Mouse (Mus musculus): ENCODE results near the gene Cmss1. TPM values are rescaled to one million over a fixed set of nuclear protein-coding genes. Genes with fewer than 3 reads are reported as not detected.

Gene Cmss1
- polyA plus RNA-seq, 1 experiment from 2014 or later = 50.4 TPM

GRCm38 (mm10) chr16:57504728-57505127 is 101.9 kb downstream of the Cmss1 start:
- no peak overlapping the region for H3K4me2 ChIP-seq (replicated peaks; ENCODE audit: low read depth, low read length)
- no peak overlapping the region for H3K9ac ChIP-seq (replicated peaks; ENCODE audit: low read depth, low read length)
- H3K27ac ChIP-seq (ENCODE audit: low read length) = no peak overlapping the region
- no peak for ATAC-seq (ENCODE audit: insufficient number of reproducible peaks, insufficient read depth, low FRiP score, low read depth)
- H3K27me3 ChIP-seq (ENCODE audit: control insufficient read depth, insufficient read depth, low read length) = no peaks in the 10 kb centered on the region
- no peak overlapping the region for H3K4me3 ChIP-seq (ENCODE audit: low read depth, low read length)
- no peaks in the 10 kb centered on the region for H3K9me3 ChIP-seq (ENCODE audit: control insufficient read depth, low read depth, low read length)
- 82% methylated on average over 4 of the region's 4 CpGs for WGBS
- H3K4me1 ChIP-seq (ENCODE audit: control insufficient read depth, insufficient read depth, low read length) = 0 out of 2 replicates have a peak, but pooled peaks cover 8% of the 10 kb centered on the region
- no peaks in the 10 kb centered on the region for H3K36me3 ChIP-seq (ENCODE audit: control insufficient read depth, insufficient read depth, low read length)

- H3K9me3 ChIP-seq (ENCODE audit: control insufficient read depth, low read depth, low read length) = no peaks in the 10 kb centered on the region
- no peaks in the 10 kb centered on the region for H3K36me3 ChIP-seq (ENCODE audit: control insufficient read depth, insufficient read depth, low read length)
- H3K4me3 ChIP-seq (ENCODE audit: low read depth, low read length) = no peak overlapping the region
- H3K27me3 ChIP-seq (ENCODE audit: control insufficient read depth, insufficient read depth, low read length) = no peaks in the 10 kb centered on the region
- H3K27ac ChIP-seq (ENCODE audit: low read length) = no peak overlapping the region
- whole genome bisulfite sequencing = 69% methylated on average over 5 of the region's 5 CpGs
- no peak overlapping the region for H3K9ac ChIP-seq (replicated peaks; ENCODE audit: low read depth, low read length)
- 0 out of 2 replicates have a peak, but pooled peaks cover 7% of the 10 kb centered on the region for H3K4me1 ChIP-seq (ENCODE audit: control insufficient read depth, insufficient read depth, low read length)
- no peak overlapping the region for H3K4me2 ChIP-seq (replicated peaks; ENCODE audit: low read depth, low read length)
- no peak for ATAC-seq (ENCODE audit: insufficient number of reproducible peaks, insufficient read depth, low FRiP score, low read depth)
Measured at GRCm38 (mm10) chr16:57502761-57503160, 103.9 kb downstream of the Cmss1 start.

DNA sequence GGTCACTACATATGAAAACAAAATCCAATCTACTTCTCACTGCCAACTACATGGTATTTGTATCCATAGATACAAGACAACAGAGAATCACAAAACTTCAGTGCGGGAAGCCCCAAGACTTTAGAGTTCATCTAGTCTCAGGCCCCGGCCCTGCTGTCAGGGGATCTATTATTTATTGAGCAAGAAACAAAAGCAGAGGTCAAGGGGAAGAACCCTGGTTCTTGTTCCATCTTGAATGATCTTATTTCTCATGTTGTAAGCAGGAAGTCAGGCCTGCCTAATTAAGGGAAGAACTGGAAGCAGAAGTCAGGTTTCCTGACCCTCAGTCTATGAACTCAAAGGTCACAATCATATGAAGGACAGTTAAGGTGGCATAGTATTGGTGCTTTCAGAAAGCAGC is 104.4 kb downstream of the Cmss1 start:
- Histone ChIP-seq H3K9me3 (ENCODE audit: control insufficient read depth, low read depth, low read length) (no peaks in the 10 kb centered on the region), H3K9ac (replicated peaks; ENCODE audit: low read depth, low read length) (no peak overlapping the region), H3K4me3 (ENCODE audit: low read depth, low read length) (no peak overlapping the region), H3K4me1 (ENCODE audit: control insufficient read depth, insufficient read depth, low read length) (0 out of 2 replicates have a peak, but pooled peaks cover 6% of the 10 kb centered on the region), H3K36me3 (ENCODE audit: control insufficient read depth, insufficient read depth, low read length) (no peaks in the 10 kb centered on the region), H3K27me3 (ENCODE audit: control insufficient read depth, insufficient read depth, low read length) (no peaks in the 10 kb centered on the region), H3K4me2 (replicated peaks; ENCODE audit: low read depth, low read length) (no peak overlapping the region), H3K27ac (ENCODE audit: low read length) (no peak overlapping the region)
- WGBS = 35% methylated on average over 2 of the region's 2 CpGs
- no peak for ATAC-seq (ENCODE audit: insufficient number of reproducible peaks, insufficient read depth, low FRiP score, low read depth)

GRCm38 (mm10) chr16:57500851-57501250 is 105.8 kb downstream of the Cmss1 start:
- 54% methylated on average over 3 of the region's 3 CpGs for WGBS
- H3K9ac ChIP-seq (replicated peaks; ENCODE audit: low read depth, low read length) = no peak overlapping the region
- H3K27ac ChIP-seq (ENCODE audit: low read length) = no peak overlapping the region
- H3K4me2 ChIP-seq (replicated peaks; ENCODE audit: low read depth, low read length) = no peak overlapping the region
- no peaks in the 10 kb centered on the region for H3K9me3 ChIP-seq (ENCODE audit: control insufficient read depth, low read depth, low read length)
- no peaks in the 10 kb centered on the region for H3K27me3 ChIP-seq (ENCODE audit: control insufficient read depth, insufficient read depth, low read length)
- H3K4me1 ChIP-seq (ENCODE audit: control insufficient read depth, insufficient read depth, low read length) = peaks cover 14% of the 10 kb centered on the region
- H3K4me3 ChIP-seq (ENCODE audit: low read depth, low read length) = no peak overlapping the region
- ATAC-seq (ENCODE audit: insufficient number of reproducible peaks, insufficient read depth, low FRiP score, low read depth) = no peak
- H3K36me3 ChIP-seq (ENCODE audit: control insufficient read depth, insufficient read depth, low read length) = no peaks in the 10 kb centered on the region

GRCm38 (mm10) chr16:57496437-57497173 is 110.1 kb downstream of the Cmss1 start:
- ATAC-seq (ENCODE audit: insufficient number of reproducible peaks, insufficient read depth, low FRiP score, low read depth) = no peak
- 59% methylated on average over 10 of the region's 10 CpGs for WGBS
- H3K4me3 ChIP-seq (ENCODE audit: low read depth, low read length) = no peak overlapping the region
- H3K27ac ChIP-seq (ENCODE audit: low read length) = peak overlapping the region; percentile 58
- H3K4me1 ChIP-seq (ENCODE audit: control insufficient read depth, insufficient read depth, low read length) = peaks cover 14% of the 10 kb centered on the region
- H3K9ac ChIP-seq (replicated peaks; ENCODE audit: low read depth, low read length) = no peak overlapping the region
- H3K36me3 ChIP-seq (ENCODE audit: control insufficient read depth, insufficient read depth, low read length) = no peaks in the 10 kb centered on the region
- no peak overlapping the region for H3K4me2 ChIP-seq (replicated peaks; ENCODE audit: low read depth, low read length)
- H3K27me3 ChIP-seq (ENCODE audit: control insufficient read depth, insufficient read depth, low read length) = no peaks in the 10 kb centered on the region
- H3K9me3 ChIP-seq (ENCODE audit: control insufficient read depth, low read depth, low read length) = no peaks in the 10 kb centered on the region

- H3K4me2 ChIP-seq (replicated peaks; ENCODE audit: low read depth, low read length) = no peak overlapping the region
- H3K27me3 ChIP-seq (ENCODE audit: control insufficient read depth, insufficient read depth, low read length) = no peaks in the 10 kb centered on the region
- no peaks in the 10 kb centered on the region for H3K9me3 ChIP-seq (ENCODE audit: control insufficient read depth, low read depth, low read length)
- H3K4me1 ChIP-seq (ENCODE audit: control insufficient read depth, insufficient read depth, low read length) = peaks cover 14% of the 10 kb centered on the region
- peak; percentile 75 for ATAC-seq (ENCODE audit: insufficient number of reproducible peaks, insufficient read depth, low FRiP score, low read depth)
- no peaks in the 10 kb centered on the region for H3K36me3 ChIP-seq (ENCODE audit: control insufficient read depth, insufficient read depth, low read length)
- 69% methylated on average over 10 of the region's 10 CpGs for WGBS
- peak overlapping the region; percentile 58 for H3K27ac ChIP-seq (ENCODE audit: low read length)
- H3K4me3 ChIP-seq (ENCODE audit: low read depth, low read length) = no peak overlapping the region
- no peak overlapping the region for H3K9ac ChIP-seq (replicated peaks; ENCODE audit: low read depth, low read length)
Measured at GRCm38 (mm10) chr16:57495476-57496203, 111.0 kb downstream of the Cmss1 start.

DNA sequence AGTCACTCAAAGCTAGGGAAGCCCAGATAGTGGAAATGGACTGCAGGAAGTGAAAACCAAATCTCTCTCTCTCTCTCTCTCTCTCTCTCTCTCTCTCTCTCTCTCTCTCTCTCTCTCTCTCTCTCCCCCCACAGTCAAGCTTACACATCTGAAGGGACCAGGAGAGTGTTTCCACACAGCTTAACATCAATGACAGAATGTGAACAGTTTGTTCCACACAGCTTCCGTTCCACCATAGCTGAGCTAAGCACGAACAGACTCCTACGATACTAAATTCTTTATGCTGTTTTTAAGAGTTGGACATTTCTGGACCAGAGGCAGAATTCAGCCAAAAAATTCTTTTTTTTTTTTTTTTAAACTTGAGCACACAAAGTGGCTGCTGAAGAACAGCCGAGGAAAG is 114.8 kb downstream of the Cmss1 start:
- Histone ChIP-seq H3K9me3 (ENCODE audit: control insufficient read depth, low read depth, low read length) (no peaks in the 10 kb centered on the region), H3K4me2 (replicated peaks; ENCODE audit: low read depth, low read length) (no peak overlapping the region), H3K9ac (replicated peaks; ENCODE audit: low read depth, low read length) (no peak overlapping the region), H3K4me1 (ENCODE audit: control insufficient read depth, insufficient read depth, low read length) (peaks cover 6% of the 10 kb centered on the region), H3K27ac (ENCODE audit: low read length) (no peak overlapping the region), H3K4me3 (ENCODE audit: low read depth, low read length) (no peak overlapping the region), H3K36me3 (ENCODE audit: control insufficient read depth, insufficient read depth, low read length) (no peaks in the 10 kb centered on the region), H3K27me3 (ENCODE audit: control insufficient read depth, insufficient read depth, low read length) (no peaks in the 10 kb centered on the region)
- WGBS = 88% methylated on average over 4 of the region's 4 CpGs
- ATAC-seq (ENCODE audit: insufficient number of reproducible peaks, insufficient read depth, low FRiP score, low read depth) = no peak

GRCm38 (mm10) chr16:57490691-57491090 is 116.0 kb downstream of the Cmss1 start:
- no peak overlapping the region for H3K4me2 ChIP-seq (replicated peaks; ENCODE audit: low read depth, low read length)
- no peaks in the 10 kb centered on the region for H3K36me3 ChIP-seq (ENCODE audit: control insufficient read depth, insufficient read depth, low read length)
- no peaks in the 10 kb centered on the region for H3K9me3 ChIP-seq (ENCODE audit: control insufficient read depth, low read depth, low read length)
- no peaks in the 10 kb centered on the region for H3K27me3 ChIP-seq (ENCODE audit: control insufficient read depth, insufficient read depth, low read length)
- no peak overlapping the region for H3K27ac ChIP-seq (ENCODE audit: low read length)
- no peak overlapping the region for H3K4me3 ChIP-seq (ENCODE audit: low read depth, low read length)
- H3K4me1 ChIP-seq (ENCODE audit: control insufficient read depth, insufficient read depth, low read length) = no peaks in the 10 kb centered on the region
- ATAC-seq (ENCODE audit: insufficient number of reproducible peaks, insufficient read depth, low FRiP score, low read depth) = no peak
- H3K9ac ChIP-seq (replicated peaks; ENCODE audit: low read depth, low read length) = no peak overlapping the region
- 90% methylated on average over 8 of the region's 8 CpGs for WGBS
